Mouse (Mus musculus) hindbrain, embryonic 16.5 days (tissue): ENCODE results near the gene Dlx5. TPM values are rescaled to one million over a fixed set of nuclear protein-coding genes. Genes with fewer than 3 reads are reported as not detected.

Source experiments
- ATAC-seq: fragments of 200-750 bp; cut with Nextera tagmentation; 2 replicates; pipeline ENCODE4 v1.8.0; 2017; ENCODE audit warnings: moderate TSS enrichment, moderate library complexity
- H3K27ac ChIP-seq: fragments of 300-500 bp; sonication (generic); 2 replicates; pipeline ENCODE4 v1.5.1; 2014; ENCODE audit warnings: low read depth, mild to moderate bottlenecking, control low read depth, low read length, moderate library complexity
- H3K27me3 ChIP-seq: fragments of 300-500 bp; sonication (generic); replicated peaks from 2 replicates; pipeline ENCODE4 v1.6.1; 2014; ENCODE audit warnings: low read length; ENCODE audit not compliant: control insufficient read depth, insufficient read depth
- H3K36me3 ChIP-seq: fragments of 300-500 bp; sonication (generic); 2 replicates; pipeline ENCODE4 v1.6.1; 2014; ENCODE audit warnings: mild to moderate bottlenecking, low read length, moderate library complexity, mixed read lengths; ENCODE audit not compliant: control insufficient read depth, insufficient read depth
- H3K4me1 ChIP-seq: fragments of 300-500 bp; sonication (generic); 2 replicates; pipeline ENCODE4 v1.6.1; 2014; ENCODE audit warnings: low read depth, low read length; ENCODE audit not compliant: control insufficient read depth, insufficient read depth
- H3K4me2 ChIP-seq: fragments of 300-500 bp; sonication (generic); 2 replicates; pipeline ENCODE4 v1.6.1; 2014; ENCODE audit warnings: mild to moderate bottlenecking, low read length, control low read depth, moderate library complexity
- H3K4me3 ChIP-seq: fragments of 300-500 bp; sonication (generic); 2 replicates; pipeline ENCODE4 v1.5.1; 2014; ENCODE audit warnings: mild to moderate bottlenecking, low read length, control low read depth, moderate library complexity
- H3K9ac ChIP-seq: fragments of 300-500 bp; sonication (generic); 2 replicates; pipeline ENCODE4 v1.6.1; 2014; ENCODE audit warnings: low read depth, mild to moderate bottlenecking, control low read depth, low read length, moderate library complexity
- H3K9me3 ChIP-seq: fragments of 300-500 bp; sonication (generic); 2 replicates; pipeline ENCODE4 v1.6.1; 2014; ENCODE audit warnings: mild to moderate bottlenecking, low read length, moderate library complexity; ENCODE audit not compliant: control insufficient read depth
- WGBS: fragments of 180-500 bp; shearing (Covaris S2); extraction: QIAGEN DNeasy Blood & Tissue Kit; methylation state at CpG from one replicate; pipeline ENCODE4 v1.1.7; 2014; 5-methylcytosine and 5-hydroxymethylcytosine counted together
- polyA plus RNA-seq: library from polyadenylated mRNA; unstranded; fragments of >200 nt; fragmentation: Nextera tagmentation; extraction: Ambion mirVana; gene quantifications from 2 replicates; pipeline ENCODE4 v1.2.1, GENCODE M21; 2015

The Dlx5 gene
- polyA plus RNA-seq, 1 experiment from 2014 or later = not detected

GRCm38 (mm10) chr6:6856881-6857280 lies 25.0 kb downstream of the Dlx5 start:
- Histone ChIP-seq H3K27ac (no peak overlapping the region), H3K4me1 (no peaks in the 10 kb centered on the region), H3K4me3 (no peak overlapping the region), H3K9me3 (no peaks in the 10 kb centered on the region), H3K4me2 (no peak overlapping the region), H3K9ac (no peak overlapping the region), H3K36me3 (no peaks in the 10 kb centered on the region), H3K27me3 (peaks cover 64% of the 10 kb centered on the region)
- no peak for ATAC-seq
- whole genome bisulfite sequencing = under 1% methylated on average over 4 of the region's 4 CpGs

- peaks cover 68% of the 10 kb centered on the region for H3K27me3 ChIP-seq
- no peak overlapping the region for H3K4me2 ChIP-seq
- no peak for ATAC-seq
- WGBS = 0% methylated on average over 20 of the region's 20 CpGs
- no peaks in the 10 kb centered on the region for H3K36me3 ChIP-seq
- no peaks in the 10 kb centered on the region for H3K9me3 ChIP-seq
- H3K4me1 ChIP-seq = no peaks in the 10 kb centered on the region
- H3K9ac ChIP-seq = no peak overlapping the region
- H3K4me3 ChIP-seq = no peak overlapping the region
- H3K27ac ChIP-seq = no peak overlapping the region
Measured at GRCm38 (mm10) chr6:6856316-6856715, 25.6 kb downstream of the Dlx5 start.

GRCm38 (mm10) chr6:6855746-6856185 lies 26.1 kb downstream of the Dlx5 start:
- no peak overlapping the region for H3K4me2 ChIP-seq
- WGBS = under 1% methylated on average over 8 of the region's 10 CpGs

GRCm38 (mm10) chr6:6854902-6855745 lies 26.8 kb downstream of the Dlx5 start:
- H3K4me2 ChIP-seq = no peak overlapping the region
- 1% methylated on average over 25 of the region's 25 CpGs for WGBS
- no peaks in the 10 kb centered on the region for H3K36me3 ChIP-seq
- H3K9ac ChIP-seq = no peak overlapping the region
- H3K4me3 ChIP-seq = no peak overlapping the region
- H3K9me3 ChIP-seq = no peaks in the 10 kb centered on the region
- H3K4me1 ChIP-seq = no peaks in the 10 kb centered on the region
- H3K27ac ChIP-seq = no peak overlapping the region
- H3K27me3 ChIP-seq = peaks cover 71% of the 10 kb centered on the region
- ATAC-seq = no peak

More at GRCm38 (mm10) chr6:6855746-6856185, 26.1 kb downstream of the Dlx5 start:
- Histone ChIP-seq H3K9ac (no peak overlapping the region), H3K36me3 (no peaks in the 10 kb centered on the region), H3K4me3 (no peak overlapping the region), H3K27me3 (peaks cover 70% of the 10 kb centered on the region), H3K9me3 (no peaks in the 10 kb centered on the region), H3K27ac (no peak overlapping the region), H3K4me1 (no peaks in the 10 kb centered on the region)
- no peak for ATAC-seq

GRCm38 (mm10) chr6:6854176-6854575 lies 27.7 kb downstream of the Dlx5 start:
- Histone ChIP-seq H3K27ac (no peak overlapping the region), H3K4me1 (no peaks in the 10 kb centered on the region), H3K9me3 (no peaks in the 10 kb centered on the region), H3K4me3 (no peak overlapping the region), H3K36me3 (no peaks in the 10 kb centered on the region), H3K27me3 (peaks cover 70% of the 10 kb centered on the region), H3K4me2 (no peak overlapping the region), H3K9ac (no peak overlapping the region)
- WGBS = 1% methylated on average over 9 of the region's 9 CpGs
- no peak for ATAC-seq

GRCm38 (mm10) chr6:6852944-6853343 lies 28.9 kb downstream of the Dlx5 start:
- no peaks in the 10 kb centered on the region for H3K36me3 ChIP-seq
- H3K4me3 ChIP-seq = no peak overlapping the region
- no peak overlapping the region for H3K4me2 ChIP-seq
- peaks cover 70% of the 10 kb centered on the region for H3K27me3 ChIP-seq
- no peaks in the 10 kb centered on the region for H3K4me1 ChIP-seq
- 31% methylated on average over 3 of the region's 3 CpGs for WGBS
- H3K9me3 ChIP-seq = no peaks in the 10 kb centered on the region
- H3K9ac ChIP-seq = no peak overlapping the region
- H3K27ac ChIP-seq = no peak overlapping the region
- ATAC-seq = no peak

- Histone ChIP-seq H3K9me3 (no peaks in the 10 kb centered on the region), H3K9ac (no peak overlapping the region), H3K27ac (no peak overlapping the region), H3K4me1 (no peaks in the 10 kb centered on the region), H3K4me2 (no peak overlapping the region), H3K36me3 (no peaks in the 10 kb centered on the region), H3K4me3 (no peak overlapping the region), H3K27me3 (peaks cover 69% of the 10 kb centered on the region)
- ATAC-seq = no peak
- 3% methylated on average over 10 of the region's 10 CpGs for WGBS
Measured at GRCm38 (mm10) chr6:6851166-6851565, 30.7 kb downstream of the Dlx5 start.

GRCm38 (mm10) chr6:6850324-6851060 lies 31.4 kb downstream of the Dlx5 start:
- Histone ChIP-seq H3K9me3 (no peaks in the 10 kb centered on the region), H3K36me3 (no peaks in the 10 kb centered on the region), H3K4me3 (no peak overlapping the region), H3K9ac (no peak overlapping the region), H3K4me1 (no peaks in the 10 kb centered on the region), H3K27ac (no peak overlapping the region), H3K27me3 (peaks cover 65% of the 10 kb centered on the region), H3K4me2 (no peak overlapping the region)
- no peak for ATAC-seq
- WGBS = 1% methylated on average over 26 of the region's 26 CpGs

GRCm38 (mm10) chr6:6849744-6850143 lies 32.1 kb downstream of the Dlx5 start:
- WGBS = 2% methylated on average over 12 of the region's 12 CpGs
- Histone ChIP-seq H3K4me1 (no peaks in the 10 kb centered on the region), H3K27me3 (peaks cover 59% of the 10 kb centered on the region), H3K27ac (no peak overlapping the region), H3K9me3 (no peaks in the 10 kb centered on the region), H3K4me3 (no peak overlapping the region), H3K9ac (no peak overlapping the region), H3K4me2 (no peak overlapping the region), H3K36me3 (no peaks in the 10 kb centered on the region)
- no peak for ATAC-seq
